Mouse (Mus musculus) gastrocnemius, adult 2 months (tissue): ENCODE data around the gene Arhgef28. TPM values are rescaled to one million over a fixed set of nuclear protein-coding genes. Genes with fewer than 3 reads are reported as not detected.
A peak's percentile ranks its signal among the peaks of the same experiment; 100 is the strongest.

Experiments used
- DNase-seq: peaks from one replicate; pipeline ENCODE4 v3.0.0; 2022
- H3K27ac ChIP-seq: fragments of 200-600 bp; 2 replicates; pipeline ENCODE4 v1.8.1; 2022; ENCODE audit warnings: mild to moderate bottlenecking
- H3K4me3 ChIP-seq: fragments of 200-600 bp; 2 replicates; pipeline ENCODE4 v1.8.1; 2022; ENCODE audit warnings: mild to moderate bottlenecking, moderate library complexity
- CTCF ChIP-seq: fragments of 200-600 bp; IDR thresholded peaks from 2 replicates; pipeline ENCODE4 v1.8.1; 2022; ENCODE audit warnings: antibody characterized with exemption, mild to moderate bottlenecking, moderate library complexity
- intact Hi-C: fragments of 180-260 bp; cut with DNase I; formaldehyde crosslinking; loops from one replicate; pipeline ENCODE4 v1.15.1; 2025
- total RNA-seq, 2 experiments: library from RNA; stranded (reverse); gene quantifications; 2 replicates each; pipeline ENCODE4 v1.2.3; 2021

The Arhgef28 gene
- total RNA-seq, 2 experiments from 2014 or later: 2.8 to 3.3 TPM

DNA sequence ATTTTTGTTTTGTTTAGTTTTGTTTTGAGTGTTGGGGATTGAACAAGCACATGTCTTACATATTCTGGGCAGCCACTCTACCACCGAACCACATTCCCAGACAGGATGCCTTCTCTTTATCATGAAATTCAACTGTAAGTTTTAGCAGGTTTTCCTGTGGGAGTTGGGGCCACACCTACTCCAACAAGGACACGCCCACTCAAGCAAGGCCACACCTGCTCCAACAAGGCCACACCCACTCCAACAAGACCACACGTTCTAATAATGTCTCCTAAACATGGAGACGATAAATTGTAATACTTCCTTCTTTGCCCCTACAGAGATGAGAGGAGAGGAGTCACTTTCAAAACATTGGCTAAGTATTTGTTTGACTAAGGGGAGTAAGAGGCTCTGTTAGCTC is 197.2 kb downstream of the Arhgef28 start:
- intact Hi-C loops: no loop called here
- no peak overlapping the region for H3K4me3 ChIP-seq
- TF ChIP-seq CTCF: no peak

DNA sequence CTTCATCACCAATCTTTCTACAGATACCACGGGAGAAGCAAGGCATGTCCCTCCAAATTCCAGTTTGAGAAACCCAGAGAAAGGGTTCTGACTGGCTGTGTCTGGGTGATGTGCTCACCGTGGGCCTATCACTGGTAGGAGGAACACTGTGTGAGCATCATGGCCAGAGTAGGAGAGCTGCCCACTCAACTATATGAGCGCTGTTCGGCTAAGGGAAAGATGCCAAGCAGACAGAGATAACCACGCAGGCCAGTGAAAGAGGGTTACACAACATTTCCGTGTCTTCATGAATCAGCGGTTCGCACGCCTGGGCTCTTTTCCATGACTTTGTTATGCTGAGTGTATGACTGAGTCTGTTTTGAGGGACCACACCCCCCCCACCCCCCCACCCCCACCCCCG is 197.7 kb downstream of the Arhgef28 start:
- peak; percentile 34 for DNase-seq
- Histone ChIP-seq H3K27ac (no peak overlapping the region), H3K4me3 (no peak overlapping the region)
- intact Hi-C loops: no loop called here
- no peak for TF ChIP-seq CTCF

More for the DNA sequence above, 197.2 kb downstream of the Arhgef28 start:
- H3K27ac ChIP-seq: no peak overlapping the region
- no peak for DNase-seq

DNA sequence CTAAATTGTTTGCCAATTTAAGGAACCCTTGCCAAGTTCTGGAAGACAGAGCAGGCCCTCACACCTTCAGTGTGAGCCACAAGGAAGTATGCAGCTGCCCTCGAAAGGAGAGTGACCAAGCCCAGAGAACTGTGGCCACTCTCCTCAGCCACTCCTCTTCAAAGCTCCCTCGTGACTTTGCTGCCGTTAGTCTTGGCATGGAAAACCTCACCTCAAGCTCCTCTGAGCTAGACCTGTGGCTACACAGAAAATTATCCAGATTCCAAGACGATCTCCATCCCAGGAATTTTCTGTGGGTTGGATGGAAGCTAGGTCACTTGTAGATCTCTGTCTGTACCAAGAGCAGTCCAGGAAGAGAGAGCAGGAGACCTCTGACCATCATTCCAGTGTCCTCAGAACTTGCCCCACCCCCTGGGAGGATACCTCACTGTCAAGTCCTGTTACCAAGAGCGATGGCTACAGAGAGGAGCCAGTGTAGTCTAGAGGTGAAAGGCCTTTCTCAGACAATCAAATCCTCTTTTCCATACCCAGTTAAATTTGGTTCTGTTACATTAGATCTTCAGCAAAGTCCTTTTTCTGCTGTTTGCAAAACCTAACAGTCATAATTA is 200.5 kb downstream of the Arhgef28 start:
- intact Hi-C loops: no loop called here
- no peak for TF ChIP-seq CTCF
- DNase-seq: no peak
- H3K27ac ChIP-seq: no peak overlapping the region
- no peak overlapping the region for H3K4me3 ChIP-seq

DNA sequence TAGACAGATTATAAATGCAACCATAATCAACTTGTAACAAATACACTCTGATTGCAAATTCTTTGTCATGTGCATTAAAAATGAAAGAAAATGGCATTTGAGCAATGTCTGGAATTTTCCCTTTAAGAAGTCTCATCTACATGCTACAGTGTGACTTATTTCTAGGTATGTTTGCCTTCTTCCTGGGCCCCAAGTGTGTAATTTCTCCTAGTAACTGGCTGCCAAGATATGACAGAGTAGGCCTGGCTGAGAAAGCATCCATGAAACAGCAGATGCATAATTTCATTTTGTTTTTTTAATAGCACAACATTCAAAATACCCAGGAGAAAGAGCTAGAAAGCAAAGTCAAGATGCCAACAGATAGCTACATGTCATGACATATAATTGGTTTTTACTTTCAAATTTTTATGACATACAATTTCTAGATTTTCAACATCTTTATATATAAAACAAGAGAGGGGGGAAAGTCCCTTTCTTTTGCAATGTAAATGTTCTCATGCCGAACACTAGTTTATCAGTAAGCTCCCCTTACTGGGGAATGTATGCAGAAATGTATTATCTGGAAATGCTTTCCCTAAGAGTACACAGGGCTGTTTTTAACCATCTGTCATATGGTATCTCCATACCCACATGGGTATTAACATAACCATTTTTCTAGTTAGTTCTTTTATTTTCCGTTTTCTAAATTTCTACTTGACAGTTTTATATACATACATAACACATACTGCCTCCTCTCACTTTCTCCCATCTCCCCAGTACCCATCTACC is 201.4 kb downstream of the Arhgef28 start:
- no peak overlapping the region for H3K27ac ChIP-seq
- DNase-seq: no peak
- intact Hi-C loops: no loop called here
- TF ChIP-seq CTCF: no peak
- no peak overlapping the region for H3K4me3 ChIP-seq

DNA sequence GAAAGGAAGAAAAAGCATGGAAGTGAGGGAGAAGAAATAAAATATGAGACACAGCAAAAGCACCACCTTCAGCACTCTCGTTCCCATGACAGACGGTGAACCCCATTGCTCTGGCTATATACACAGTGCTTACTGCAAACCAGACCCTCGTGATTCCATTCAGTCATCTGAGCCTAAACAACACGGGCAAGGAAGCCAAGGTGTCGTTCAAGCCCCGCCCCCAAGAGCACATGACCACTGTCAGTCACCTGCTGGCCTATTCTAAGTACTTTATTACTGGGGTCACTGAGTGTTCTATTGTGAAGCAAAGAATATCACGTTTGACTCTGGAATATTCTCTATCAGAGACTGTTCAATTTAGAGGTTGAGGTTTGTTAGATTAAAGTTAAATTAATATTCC is 202.5 kb downstream of the Arhgef28 start:
- no peak for DNase-seq
- Histone ChIP-seq H3K27ac (no peak overlapping the region), H3K4me3 (no peak overlapping the region)
- intact Hi-C loops: no loop called here
- no peak for TF ChIP-seq CTCF

DNA sequence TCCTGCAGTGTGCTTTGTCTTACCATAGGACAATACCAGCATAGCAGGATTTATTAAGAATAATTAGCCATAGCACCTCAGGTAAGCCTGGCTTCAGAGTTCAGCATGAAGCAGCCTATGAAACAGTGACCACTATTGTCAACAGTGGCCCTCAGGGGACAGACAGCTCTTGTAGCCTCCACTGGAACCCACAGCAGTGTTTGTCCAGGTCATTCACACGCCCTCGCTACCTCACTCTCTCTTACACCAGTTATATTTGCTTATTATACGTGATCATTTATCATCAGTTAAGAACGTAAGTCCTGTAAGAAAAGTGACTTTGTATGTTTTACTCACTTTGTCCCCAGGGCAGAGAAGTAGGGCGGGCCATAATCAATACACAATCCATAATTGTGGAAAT is 203.6 kb downstream of the Arhgef28 start:
- H3K27ac ChIP-seq: no peak overlapping the region
- DNase-seq: no peak
- no peak overlapping the region for H3K4me3 ChIP-seq
- intact Hi-C loops: no loop called here
- TF ChIP-seq CTCF: no peak

DNA sequence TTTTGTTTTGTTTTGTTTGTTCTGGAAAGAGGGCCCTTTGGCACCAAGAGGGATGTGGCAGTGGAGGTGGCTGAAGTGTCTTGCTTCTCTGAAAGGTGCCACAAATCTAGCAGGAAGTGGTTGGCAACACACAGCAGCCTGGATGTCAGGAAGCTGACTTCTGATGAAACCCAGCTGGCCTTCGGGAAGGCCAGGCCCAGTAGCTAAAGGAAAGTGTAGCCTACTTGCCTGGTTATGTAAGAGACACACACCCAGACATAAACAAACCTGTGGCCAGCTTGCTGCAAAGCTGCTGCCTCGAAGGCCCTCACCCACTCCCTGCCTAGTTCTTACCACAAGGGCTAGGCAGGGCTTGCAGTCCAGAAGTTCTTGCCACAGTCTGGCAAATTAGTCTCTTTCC is 204.1 kb downstream of the Arhgef28 start:
- no peak overlapping the region for H3K27ac ChIP-seq
- DNase-seq: no peak
- no peak for TF ChIP-seq CTCF
- intact Hi-C loops: no loop called here
- no peak overlapping the region for H3K4me3 ChIP-seq

DNA sequence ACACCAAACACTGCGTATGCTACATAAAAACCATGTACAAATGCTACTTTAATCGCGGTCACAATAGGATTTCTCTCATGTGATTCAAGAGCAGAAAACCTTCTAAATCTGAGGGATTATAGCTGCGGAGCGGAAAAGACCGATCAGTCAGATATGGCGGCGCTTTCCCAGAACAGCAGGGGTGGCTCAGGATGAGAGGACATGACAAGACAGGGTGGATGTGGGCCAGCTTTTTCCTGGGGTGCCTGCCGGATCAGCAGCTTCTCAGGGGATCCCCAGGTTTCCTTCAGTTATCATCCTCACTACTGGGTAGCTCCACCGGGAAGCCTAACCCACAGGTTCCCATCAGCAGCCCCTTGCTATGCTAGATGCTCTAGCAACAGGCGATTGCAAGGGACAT is 204.5 kb downstream of the Arhgef28 start:
- DNase-seq: no peak
- Histone ChIP-seq H3K4me3 (no peak overlapping the region), H3K27ac (no peak overlapping the region)
- no peak for TF ChIP-seq CTCF
- intact Hi-C loops: no loop called here

DNA sequence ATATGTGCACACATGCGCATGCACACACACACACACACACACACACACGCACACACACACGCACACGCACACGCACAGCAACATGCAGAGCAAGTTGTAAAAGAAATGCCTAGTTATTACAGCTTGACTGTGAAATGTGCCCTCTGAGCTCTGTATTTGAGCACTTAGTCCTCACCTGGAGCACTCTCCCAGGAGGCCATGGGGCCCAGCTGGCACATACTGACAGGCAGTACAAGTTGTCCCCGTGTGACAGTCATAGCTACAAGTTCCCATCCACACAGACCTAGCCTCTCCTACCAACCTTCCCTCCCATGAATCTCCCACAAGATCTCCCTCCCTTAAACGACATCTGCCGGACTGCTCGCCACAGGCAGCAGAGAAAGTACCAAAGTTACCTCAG is 205.4 kb downstream of the Arhgef28 start:
- Histone ChIP-seq H3K4me3 (no peak overlapping the region), H3K27ac (no peak overlapping the region)
- TF ChIP-seq CTCF: no peak
- intact Hi-C loops: no loop called here
- DNase-seq: no peak

DNA sequence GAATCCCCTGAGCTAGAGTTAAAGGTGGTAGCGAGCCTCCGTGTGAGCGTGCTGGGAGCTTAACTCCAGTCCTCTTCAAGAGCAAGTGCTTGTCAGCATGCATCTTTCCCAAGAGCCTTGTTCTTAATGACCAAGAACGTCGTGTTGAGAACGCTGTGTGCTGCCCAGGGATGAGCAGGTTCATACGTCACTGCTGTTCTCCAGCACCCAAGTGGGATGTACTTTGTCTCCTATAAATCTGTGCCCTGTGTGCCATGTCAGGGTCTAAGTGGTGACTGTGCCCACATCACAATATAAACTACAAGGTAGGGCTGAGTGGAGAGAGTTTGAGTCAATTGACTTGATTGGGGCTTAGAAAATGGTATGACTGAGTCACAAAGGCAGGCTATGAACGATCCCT is 207.1 kb downstream of the Arhgef28 start:
- DNase-seq: no peak
- no peak for TF ChIP-seq CTCF
- no peak overlapping the region for H3K4me3 ChIP-seq
- no peak overlapping the region for H3K27ac ChIP-seq
- intact Hi-C loops: no loop called here

DNA sequence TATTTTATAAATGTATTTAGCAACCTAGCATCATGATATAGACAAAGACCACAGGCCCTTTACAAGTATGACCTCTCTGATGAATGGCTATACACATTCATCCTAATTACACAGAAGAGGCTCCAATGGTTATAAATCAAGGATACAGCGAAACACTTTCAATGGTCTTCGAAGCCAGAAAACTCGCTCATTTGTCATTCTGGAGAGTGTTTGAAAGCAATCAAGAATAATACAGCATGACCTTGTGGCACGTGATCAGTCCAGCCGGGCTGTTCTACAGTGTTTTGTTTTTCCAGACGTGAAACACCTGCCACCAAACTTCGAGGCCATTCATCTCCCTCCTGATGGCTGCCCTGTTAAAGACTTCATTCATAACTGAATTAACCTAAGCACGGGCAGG is 207.7 kb downstream of the Arhgef28 start:
- intact Hi-C loops: no loop called here
- H3K27ac ChIP-seq: no peak overlapping the region
- TF ChIP-seq CTCF: no peak
- no peak for DNase-seq
- no peak overlapping the region for H3K4me3 ChIP-seq

DNA sequence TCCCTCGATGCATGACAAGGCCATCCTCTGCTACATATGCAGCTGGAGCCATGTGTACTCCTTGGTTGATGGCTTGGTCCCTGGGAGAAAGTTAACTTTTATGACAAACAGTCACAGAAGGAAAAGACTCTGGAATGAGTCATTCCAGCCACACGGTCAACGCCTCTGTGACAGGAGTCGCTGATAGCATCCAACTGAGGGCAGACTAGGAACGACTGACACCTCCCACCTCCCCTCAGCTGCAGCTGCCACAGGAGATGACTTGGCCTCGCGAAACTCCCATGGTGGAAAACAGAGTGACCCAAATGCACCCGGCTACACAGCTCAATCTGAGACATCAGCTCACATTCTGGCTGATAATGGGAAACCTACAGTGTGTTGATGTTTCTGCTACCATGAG is 215.3 kb downstream of the Arhgef28 start:
- no peak for DNase-seq
- intact Hi-C loops: no loop called here
- H3K4me3 ChIP-seq: no peak overlapping the region
- H3K27ac ChIP-seq: no peak overlapping the region
- no peak for TF ChIP-seq CTCF

DNA sequence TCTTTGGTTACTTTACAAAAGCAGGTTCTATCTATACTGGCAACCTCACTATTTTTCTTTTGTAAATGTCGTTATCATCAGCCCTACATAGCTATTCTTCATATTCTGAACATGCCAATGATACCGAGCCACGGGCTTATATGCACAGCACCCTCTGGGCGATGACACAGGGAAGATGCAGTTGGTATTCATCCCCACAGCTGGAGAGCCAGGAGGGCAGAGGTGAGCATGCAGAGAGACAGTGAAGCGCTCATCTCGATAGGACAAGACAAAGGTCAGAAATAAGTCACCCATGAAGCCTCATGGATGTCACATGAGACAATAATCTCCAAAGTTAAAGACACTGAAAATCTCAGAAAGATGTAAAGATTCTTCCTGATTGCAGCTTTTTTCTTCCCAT is 217.4 kb downstream of the Arhgef28 start:
- no peak overlapping the region for H3K4me3 ChIP-seq

DNA sequence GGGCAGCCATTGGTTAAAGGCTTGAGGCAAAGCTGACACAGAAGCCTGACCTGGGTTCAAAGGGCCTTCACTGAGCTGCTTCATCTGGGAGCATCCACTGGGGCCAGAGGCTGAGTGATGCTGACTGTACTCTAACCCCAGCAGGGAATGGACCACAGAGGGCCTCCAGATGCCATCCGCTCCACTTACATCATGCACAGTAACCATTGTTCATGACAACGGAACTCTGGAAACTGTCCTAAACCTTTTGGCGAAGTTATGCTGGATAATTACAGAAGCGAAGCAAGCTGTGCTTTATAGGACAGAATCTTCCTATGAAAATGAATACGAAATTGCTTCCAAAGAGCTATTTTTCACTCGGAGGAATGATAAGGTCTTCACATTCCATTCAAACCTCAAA is 219.5 kb downstream of the Arhgef28 start:
- intact Hi-C loops: no loop called here
- no peak for DNase-seq
- Histone ChIP-seq H3K4me3 (no peak overlapping the region), H3K27ac (no peak overlapping the region)
- TF ChIP-seq CTCF: no peak

More for the DNA sequence above, 217.4 kb downstream of the Arhgef28 start:
- intact Hi-C loops: no loop called here
- no peak for DNase-seq
- TF ChIP-seq CTCF: no peak
- H3K27ac ChIP-seq: no peak overlapping the region
